Mouse (Mus musculus) thymus, postnatal 25 days (tissue): ENCODE results near the gene Gatm.

Experiments
- DNase-seq: peaks from one replicate; pipeline ENCODE4 v3.0.0; 2022

Gatm gene

GRCm38 (mm10) chr2:122610746-122611653 lies at the start of gene Gatm:
Gatm (minus strand) TSS chr2:122611303.
- DNase-seq, result peak; percentile 14

DNA sequence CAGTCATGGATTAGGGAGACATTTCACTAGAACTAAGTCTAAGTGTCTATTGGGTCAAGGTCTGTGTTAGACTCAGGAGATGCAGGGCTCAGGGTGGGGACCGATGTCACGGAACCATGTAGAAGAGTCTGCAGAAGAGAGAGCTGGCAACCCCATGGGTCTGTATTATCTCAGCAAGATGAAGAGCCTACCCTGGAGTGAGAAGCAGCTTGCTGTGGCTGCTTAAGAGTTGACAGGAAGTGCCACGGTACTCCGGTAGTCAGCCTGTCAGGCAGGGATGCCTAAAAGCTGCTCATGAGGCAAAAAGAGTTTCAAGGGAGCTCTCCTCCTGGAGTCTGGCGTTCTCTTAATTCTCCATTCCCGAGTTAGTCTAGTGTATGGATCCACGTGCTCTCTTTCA lies 48.7 kb upstream of the Gatm start:
- DNase-seq, result peak; percentile 32

GRCm38 (mm10) chr2:122657707-122658524 lies 46.8 kb upstream of the Gatm start:
- no peak for DNase-seq

DNA sequence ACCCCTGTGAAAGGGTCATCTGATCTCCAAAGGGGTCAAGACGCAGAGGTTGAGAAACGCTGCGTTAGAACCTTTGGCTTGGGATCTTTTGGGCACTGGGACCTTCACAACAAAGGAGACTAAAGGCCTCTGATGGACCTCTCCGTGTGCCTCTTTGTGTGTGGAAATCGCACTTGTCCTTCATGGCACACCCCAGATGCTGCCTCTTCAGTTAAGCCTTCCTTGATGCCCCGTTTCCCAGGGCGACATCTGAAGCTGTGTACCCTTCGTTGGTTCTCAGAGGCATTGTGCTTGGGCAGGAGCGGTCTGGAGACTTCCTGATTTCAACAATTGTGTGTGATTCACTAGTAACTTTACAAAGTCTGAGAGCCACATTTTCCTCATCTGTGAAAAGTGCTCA lies 45.7 kb upstream of the Gatm start:
- DNase-seq, result no peak

GRCm38 (mm10) chr2:122656052-122656451 lies 44.9 kb upstream of the Gatm start:
- no peak for DNase-seq

DNA sequence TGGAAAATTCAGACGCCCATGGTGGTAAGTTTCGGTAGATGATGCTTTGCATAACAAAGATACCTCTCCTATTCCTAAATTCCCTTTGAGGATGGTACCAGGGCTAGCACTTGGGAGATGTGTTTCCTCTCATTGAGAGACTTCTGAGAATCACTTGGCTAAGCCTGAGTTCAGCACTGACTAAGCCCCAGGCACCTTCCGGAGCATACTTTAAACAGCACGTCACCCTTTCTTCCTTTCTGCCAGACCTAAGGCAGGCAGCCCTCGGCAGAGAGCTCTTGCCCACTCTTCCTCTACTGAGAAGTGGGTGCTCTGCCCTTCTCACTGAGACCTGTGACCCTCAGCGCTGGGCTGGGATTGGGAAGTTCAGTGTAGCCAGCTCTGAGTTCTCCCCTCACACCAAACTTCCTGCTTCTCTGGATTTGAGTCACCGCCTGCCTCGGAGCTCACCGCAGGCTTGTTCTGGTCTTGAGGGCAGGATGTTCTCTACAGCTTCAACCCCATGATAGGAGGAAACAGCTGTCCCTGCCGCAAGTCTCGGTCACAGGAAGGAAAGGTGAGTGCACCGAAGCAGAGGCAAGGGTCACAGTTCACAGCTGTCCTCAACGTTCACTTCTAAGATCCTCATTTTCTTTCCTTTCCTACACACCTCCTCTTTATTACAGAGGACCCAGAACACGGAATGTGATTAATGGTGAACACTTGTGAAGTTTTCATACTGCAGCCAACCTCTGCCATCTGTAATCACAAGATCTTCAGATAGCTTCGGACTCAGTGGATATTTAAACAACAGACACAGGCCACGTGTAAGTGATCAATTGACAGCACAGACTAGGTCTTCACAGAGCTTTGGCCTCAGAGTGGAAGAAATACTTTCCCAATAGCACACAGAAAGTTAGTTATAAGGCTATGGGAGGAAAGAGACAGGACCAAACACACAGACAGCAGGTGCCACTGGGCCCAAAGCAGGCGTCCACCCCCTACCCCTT lies 41.3 kb upstream of the Gatm start:
- DNase-seq, result peak; percentile 86

GRCm38 (mm10) chr2:122638673-122639072 lies 27.6 kb upstream of the Gatm start:
- DNase-seq, result no peak

DNA sequence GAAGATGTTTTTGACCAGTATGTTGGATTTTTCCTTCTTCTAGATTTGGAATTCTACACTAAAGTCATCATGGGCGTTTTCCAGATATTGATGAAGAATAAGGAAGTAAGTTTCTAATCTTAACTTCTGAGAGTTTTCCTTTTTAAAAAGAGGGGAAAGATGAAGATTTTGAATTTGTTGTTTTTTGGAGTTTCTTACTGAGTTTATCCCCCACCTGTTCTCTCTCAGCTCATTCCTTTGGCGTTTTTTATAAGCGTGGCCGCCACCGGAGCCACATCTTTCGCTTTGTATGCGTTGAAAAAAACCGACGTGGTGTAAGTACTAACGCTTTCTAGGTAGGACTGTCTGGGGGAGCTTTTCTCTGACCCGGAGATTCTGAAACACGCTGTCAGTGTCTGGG lies 26.9 kb upstream of the Gatm start:
- DNase-seq, result no peak

GRCm38 (mm10) chr2:122637526-122637997 lies 26.5 kb upstream of the Gatm start:
- peak; percentile 79 for DNase-seq

GRCm38 (mm10) chr2:122636686-122637085 lies 25.6 kb upstream of the Gatm start, which contains the start of gene AA467197:
AA467197 (plus strand) TSS chr2:122636986.
- DNase-seq, result no peak

- DNase-seq, result peak; percentile 35
These were observed 20.2 kb upstream of the Gatm start for GRCm38 (mm10) chr2:122631226-122631801.

- DNase-seq, result peak; percentile 85
These were observed 19.5 kb upstream of the Gatm start for GRCm38 (mm10) chr2:122630465-122631225.

DNA sequence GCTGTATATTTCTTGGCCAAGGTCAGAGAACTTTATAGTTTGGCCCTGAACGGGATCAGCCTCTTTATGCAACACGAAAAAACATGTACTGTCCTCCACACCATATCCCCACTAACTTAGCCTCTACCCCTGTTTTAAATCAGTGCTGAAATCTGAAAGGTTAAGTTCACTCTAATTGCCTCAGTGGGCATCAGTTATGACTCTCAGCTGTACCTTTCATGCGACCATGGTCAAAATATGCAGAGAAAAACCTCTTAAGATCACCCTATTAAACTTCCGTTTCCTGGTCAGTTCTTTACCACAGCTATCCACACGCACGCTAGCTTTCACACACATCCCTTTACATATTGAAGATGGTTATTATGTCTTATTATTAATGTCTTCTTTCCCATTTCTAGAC lies 18.8 kb upstream of the Gatm start:
- no peak for DNase-seq

DNA sequence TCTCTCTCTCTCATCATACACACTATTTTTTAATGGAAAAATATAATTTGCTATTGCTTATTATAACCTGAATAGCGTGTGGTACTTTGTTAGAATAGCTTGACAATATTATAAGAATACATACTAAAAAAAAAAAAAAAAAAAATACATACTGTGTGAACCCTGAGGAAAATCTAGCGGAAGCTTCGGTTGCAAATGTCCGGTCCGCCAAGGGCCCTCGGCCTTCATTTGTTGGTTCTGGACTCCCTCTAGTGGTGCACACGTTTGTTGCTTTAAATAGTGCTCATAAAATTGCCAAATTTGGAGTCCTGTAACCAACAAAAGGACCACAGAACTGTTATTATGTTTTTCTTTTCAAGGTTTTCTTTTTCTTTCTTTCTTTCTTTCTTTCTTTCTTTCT lies 17.9 kb upstream of the Gatm start:
- peak; percentile 64 for DNase-seq

GRCm38 (mm10) chr2:122625930-122626329 lies 14.8 kb upstream of the Gatm start:
- DNase-seq, result no peak

DNA sequence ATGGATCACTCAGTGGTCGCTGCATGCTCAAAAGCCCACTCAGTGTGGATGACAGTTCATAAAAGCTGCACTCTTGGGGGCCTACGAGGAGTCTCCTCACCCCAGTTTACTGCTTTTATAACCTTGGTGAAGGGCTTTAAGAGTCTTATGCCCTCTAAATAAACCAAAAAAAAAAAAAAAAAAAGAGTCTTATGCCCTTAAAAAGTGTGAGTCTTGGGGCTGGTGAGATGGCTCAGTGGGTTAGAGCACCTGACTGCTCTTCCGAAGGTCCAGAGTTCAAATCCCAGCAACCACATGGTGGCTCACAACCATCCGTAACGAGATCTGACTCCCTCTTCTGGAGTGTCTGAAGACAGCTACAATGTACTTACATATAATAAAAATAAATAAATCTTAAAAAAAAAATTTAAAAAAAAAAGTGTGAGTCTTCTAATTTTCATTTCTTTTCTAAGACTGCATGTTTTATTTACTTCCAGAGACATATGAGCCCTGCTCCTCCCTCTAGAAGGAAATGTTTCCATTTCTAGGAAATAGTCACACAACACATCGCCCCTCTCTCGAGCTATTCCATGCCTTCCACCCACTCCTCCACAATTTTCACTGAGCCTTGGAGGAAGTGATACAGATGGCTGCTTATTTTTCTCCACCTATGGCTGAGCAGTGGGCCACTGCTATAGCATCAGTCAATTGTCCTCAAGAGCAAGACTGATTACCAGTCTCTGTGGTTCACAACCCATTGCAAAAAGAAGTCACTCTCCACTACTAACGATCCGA lies 10.4 kb upstream of the Gatm start:
- no peak for DNase-seq

- DNase-seq, result no peak
These were observed 7.6 kb upstream of the Gatm start for GRCm38 (mm10) chr2:122618719-122619118.

- DNase-seq, result no peak
These were observed 6.7 kb upstream of the Gatm start for GRCm38 (mm10) chr2:122617792-122618191.

DNA sequence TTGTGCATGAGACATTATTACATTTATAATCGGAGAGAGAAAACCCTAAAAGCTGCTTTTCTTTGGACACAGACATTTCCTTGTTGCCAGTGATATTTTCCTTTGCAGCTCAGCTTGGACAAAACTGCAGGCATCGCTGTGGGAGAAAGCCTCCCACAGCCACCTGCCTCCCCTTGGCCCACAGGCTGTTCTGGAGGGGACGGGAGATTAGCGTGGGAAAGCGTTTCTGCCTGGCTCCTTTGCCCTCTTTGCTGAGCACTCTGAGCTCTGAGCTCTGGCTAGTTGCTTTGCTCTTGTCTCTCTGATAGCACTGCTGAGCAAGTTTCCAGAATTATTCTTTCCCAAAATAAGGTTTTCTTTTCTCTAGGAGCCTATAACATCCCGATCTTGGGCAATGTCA lies 5.1 kb upstream of the Gatm start:
- DNase-seq, result no peak

DNA sequence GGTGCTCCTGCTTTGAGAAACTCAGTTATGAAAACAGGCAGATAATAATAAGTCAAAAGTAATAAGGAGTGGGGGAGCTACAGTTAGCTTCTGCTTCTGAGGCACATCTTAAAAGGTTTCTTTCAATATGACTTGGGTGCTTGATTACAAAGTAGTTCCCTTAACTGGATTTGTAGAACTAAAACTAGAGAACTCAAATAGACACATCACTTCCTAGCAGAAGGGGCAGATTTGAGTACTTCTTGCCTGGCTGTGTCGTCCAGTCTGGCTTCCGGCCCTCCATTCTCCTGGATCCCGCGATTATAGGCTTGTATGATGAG lies 511 bp upstream of the Gatm start:
- no peak for DNase-seq

GRCm38 (mm10) chr2:122608820-122609219 lies 2.3 kb downstream of the Gatm start:
- no peak for DNase-seq
